Mouse (Mus musculus) stomach, embryonic 14.5 days (tissue): ENCODE measurements around the gene Dnhd1. TPM values are rescaled to one million over a fixed set of nuclear protein-coding genes. Genes with fewer than 3 reads are reported as not detected.

Experiments used
- ATAC-seq: fragments of 200-750 bp; cut with Nextera tagmentation; 2 replicates; pipeline ENCODE4 v1.8.0; 2017; ENCODE audit warnings: low read depth, moderate TSS enrichment; ENCODE audit not compliant: insufficient number of reproducible peaks, insufficient read depth, low FRiP score
- H3K27ac ChIP-seq: fragments of 300-500 bp; sonication (generic); 2 replicates; pipeline ENCODE4 v1.5.1; 2014; ENCODE audit warnings: mild to moderate bottlenecking, low read length, moderate library complexity, mixed read lengths
- H3K27me3 ChIP-seq: fragments of 300-500 bp; sonication (generic); 2 replicates; pipeline ENCODE4 v1.6.1; 2014; ENCODE audit warnings: low read length, control low read depth, mixed read lengths; ENCODE audit not compliant: control insufficient read depth, insufficient read depth
- H3K36me3 ChIP-seq: fragments of 300-500 bp; sonication (generic); 2 replicates; pipeline ENCODE4 v1.6.1; 2014; ENCODE audit warnings: mild to moderate bottlenecking, control low read depth, low read length, moderate library complexity, mixed read lengths; ENCODE audit not compliant: control insufficient read depth, insufficient read depth
- H3K4me1 ChIP-seq: fragments of 300-500 bp; sonication (generic); 2 replicates; pipeline ENCODE4 v1.6.1; 2014; ENCODE audit warnings: low read length, control low read depth, mixed read lengths; ENCODE audit not compliant: control insufficient read depth, insufficient read depth
- H3K4me2 ChIP-seq: fragments of 300-500 bp; sonication (generic); replicated peaks from 2 replicates; pipeline ENCODE4 v1.6.1; 2014; ENCODE audit warnings: low read depth, low read length, control low read depth
- H3K4me3 ChIP-seq: fragments of 300-500 bp; sonication (generic); 2 replicates; pipeline ENCODE4 v1.5.1; 2014; ENCODE audit warnings: low read depth, low read length, control low read depth
- H3K9ac ChIP-seq: fragments of 300-500 bp; sonication (generic); replicated peaks from 2 replicates; pipeline ENCODE4 v1.6.1; 2014; ENCODE audit warnings: low read depth, mild to moderate bottlenecking, control low read depth, low read length, moderate library complexity, mixed read lengths
- H3K9me3 ChIP-seq: fragments of 300-500 bp; sonication (generic); 2 replicates; pipeline ENCODE4 v1.6.1; 2016; ENCODE audit warnings: low read depth, low read length, control low read depth; ENCODE audit not compliant: control insufficient read depth
- WGBS: fragments of 180-500 bp; shearing (Covaris S2); extraction: QIAGEN DNeasy Blood & Tissue Kit; methylation state at CpG from one replicate; pipeline ENCODE4 v1.1.7; 2014; 5-methylcytosine and 5-hydroxymethylcytosine counted together
- polyA plus RNA-seq: library from polyadenylated mRNA; unstranded; fragments of >200 nt; fragmentation: Nextera tagmentation; extraction: Ambion mirVana; gene quantifications from 2 replicates; pipeline ENCODE4 v1.2.1, GENCODE M21; 2014

Dnhd1 gene
- polyA plus RNA-seq, 1 experiment from 2014 or later: 2.0 TPM

- no peak overlapping the region for H3K4me3 ChIP-seq
- ATAC-seq: peak; percentile 71
- no peak overlapping the region for H3K27ac ChIP-seq
- WGBS: 8% methylated on average over 13 of the region's 13 CpGs
- no peaks in the 10 kb centered on the region for H3K36me3 ChIP-seq
- no peaks in the 10 kb centered on the region for H3K9me3 ChIP-seq
- H3K9ac ChIP-seq: no peak overlapping the region
- no peaks in the 10 kb centered on the region for H3K4me1 ChIP-seq
- H3K27me3 ChIP-seq: no peaks in the 10 kb centered on the region
- H3K4me2 ChIP-seq: 0 out of 2 replicates have a peak overlapping the region, but pooled peaks have one; percentile 5
Observed at GRCm38 (mm10) chr7:105685541-105686197, 35.0 kb downstream of the Dnhd1 start.

- WGBS: 81% methylated on average over 1 of the region's 1 CpGs
- ATAC-seq: no peak
- H3K27me3 ChIP-seq: no peaks in the 10 kb centered on the region
- H3K4me1 ChIP-seq: no peaks in the 10 kb centered on the region
- no peak overlapping the region for H3K4me3 ChIP-seq
- no peak overlapping the region for H3K9ac ChIP-seq
- no peaks in the 10 kb centered on the region for H3K9me3 ChIP-seq
- H3K4me2 ChIP-seq: no peak overlapping the region
- no peak overlapping the region for H3K27ac ChIP-seq
- no peaks in the 10 kb centered on the region for H3K36me3 ChIP-seq
Observed at GRCm38 (mm10) chr7:105690875-105691274, 40.2 kb downstream of the Dnhd1 start.

GRCm38 (mm10) chr7:105703184-105703583 is 52.6 kb downstream of the Dnhd1 start:
- Histone ChIP-seq H3K4me3 (no peak overlapping the region), H3K36me3 (no peaks in the 10 kb centered on the region), H3K27ac (no peak overlapping the region), H3K27me3 (no peaks in the 10 kb centered on the region), H3K9ac (no peak overlapping the region), H3K9me3 (no peaks in the 10 kb centered on the region), H3K4me1 (no peaks in the 10 kb centered on the region), H3K4me2 (no peak overlapping the region)
- no peak for ATAC-seq
- WGBS: 84% methylated on average over 16 of the region's 16 CpGs

GRCm38 (mm10) chr7:105703816-105704215 is 53.2 kb downstream of the Dnhd1 start:
- WGBS: 87% methylated on average over 4 of the region's 4 CpGs
- ATAC-seq: no peak

DNA sequence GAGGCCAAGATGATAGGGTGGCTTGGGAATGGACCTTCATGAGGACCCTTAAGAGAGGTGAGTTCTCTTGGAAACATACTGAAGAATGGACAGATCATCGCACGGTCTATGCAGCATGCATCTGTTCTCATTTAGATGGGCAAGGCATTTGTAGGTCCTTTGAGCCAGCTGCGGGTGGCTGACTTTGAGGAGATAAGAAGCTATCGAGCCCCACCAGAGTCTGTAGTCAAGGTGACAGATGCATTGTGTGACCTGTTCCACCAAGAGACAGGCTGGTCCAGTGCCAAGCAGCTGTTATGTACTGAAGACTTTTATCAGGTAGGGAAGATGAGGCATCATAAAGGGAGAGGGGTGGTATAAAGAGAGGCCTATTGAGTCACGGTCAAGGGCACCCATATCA is 58.1 kb downstream of the Dnhd1 start:
- WGBS: 88% methylated on average over 5 of the region's 5 CpGs
- no peak for ATAC-seq
- Histone ChIP-seq H3K4me2 (no peak overlapping the region), H3K36me3 (no peaks in the 10 kb centered on the region), H3K4me3 (no peak overlapping the region), H3K9ac (no peak overlapping the region), H3K4me1 (no peaks in the 10 kb centered on the region), H3K27ac (no peak overlapping the region), H3K27me3 (no peaks in the 10 kb centered on the region), H3K9me3 (no peaks in the 10 kb centered on the region)

More at GRCm38 (mm10) chr7:105703816-105704215, 53.2 kb downstream of the Dnhd1 start:
- no peak overlapping the region for H3K4me3 ChIP-seq
- H3K9me3 ChIP-seq: no peaks in the 10 kb centered on the region
- H3K27ac ChIP-seq: no peak overlapping the region
- no peak overlapping the region for H3K9ac ChIP-seq
- no peaks in the 10 kb centered on the region for H3K36me3 ChIP-seq
- no peaks in the 10 kb centered on the region for H3K4me1 ChIP-seq
- no peak overlapping the region for H3K4me2 ChIP-seq
- H3K27me3 ChIP-seq: no peaks in the 10 kb centered on the region

DNA sequence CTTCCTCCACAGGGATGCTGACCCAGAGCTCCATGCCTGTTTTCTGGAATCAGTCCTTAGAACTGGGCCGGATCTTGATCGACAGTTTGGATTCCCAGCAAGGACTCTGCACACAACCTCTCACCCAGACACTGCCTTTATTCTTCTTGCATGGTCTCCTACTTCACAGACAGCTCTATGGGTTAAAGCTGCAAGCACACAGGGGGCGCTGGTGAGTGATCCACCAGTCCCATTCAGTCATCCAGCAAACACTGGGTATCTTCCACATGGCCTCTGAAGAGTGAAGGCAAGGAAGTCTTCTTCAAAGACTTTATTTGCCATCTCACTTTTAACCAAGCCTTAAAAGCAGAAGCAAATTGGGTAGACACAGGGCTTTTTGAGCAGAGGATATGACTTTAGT is 64.7 kb downstream of the Dnhd1 start:
- H3K36me3 ChIP-seq: no peaks in the 10 kb centered on the region
- 57% methylated on average over 3 of the region's 3 CpGs for WGBS
- H3K4me1 ChIP-seq: no peaks in the 10 kb centered on the region
- no peak overlapping the region for H3K9ac ChIP-seq
- H3K4me3 ChIP-seq: no peak overlapping the region
- no peaks in the 10 kb centered on the region for H3K9me3 ChIP-seq
- no peak overlapping the region for H3K27ac ChIP-seq
- no peaks in the 10 kb centered on the region for H3K27me3 ChIP-seq
- H3K4me2 ChIP-seq: no peak overlapping the region
- no peak for ATAC-seq

DNA sequence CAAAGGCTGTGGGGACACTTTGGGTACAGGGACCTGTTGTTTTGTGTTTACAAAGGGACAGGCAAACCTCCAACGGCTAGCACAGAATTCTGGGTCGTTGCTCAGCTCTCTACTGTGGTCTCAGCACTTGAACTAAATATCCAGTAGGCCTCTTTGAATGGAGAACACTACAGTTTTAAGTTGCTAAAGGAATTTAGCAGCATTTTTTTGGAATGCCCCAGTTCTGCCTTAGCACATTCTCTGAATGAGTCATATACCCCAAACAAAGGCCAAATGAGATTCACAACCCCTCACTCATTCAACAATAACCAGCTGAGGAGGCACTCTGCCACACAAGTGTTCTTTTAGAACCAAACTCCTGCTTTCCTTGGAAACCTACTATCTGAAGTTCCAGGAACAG is 71.3 kb downstream of the Dnhd1 start:
- 61% methylated on average over 2 of the region's 2 CpGs for WGBS

GRCm38 (mm10) chr7:105726144-105726979 is 75.7 kb downstream of the Dnhd1 start:
- Histone ChIP-seq H3K27me3 (no peaks in the 10 kb centered on the region), H3K4me1 (no peaks in the 10 kb centered on the region), H3K4me2 (no peak overlapping the region), H3K36me3 (no peaks in the 10 kb centered on the region; the same call in none of the 2 replicates), H3K9me3 (no peaks in the 10 kb centered on the region), H3K9ac (no peak overlapping the region), H3K4me3 (no peak overlapping the region), H3K27ac (no peak overlapping the region)
- WGBS: 80% methylated on average over 4 of the region's 4 CpGs
- peak; percentile 81 for ATAC-seq

More for the DNA sequence above, 71.3 kb downstream of the Dnhd1 start:
- no peak overlapping the region for H3K4me3 ChIP-seq
- no peak overlapping the region for H3K9ac ChIP-seq
- H3K9me3 ChIP-seq: no peaks in the 10 kb centered on the region
- H3K4me2 ChIP-seq: no peak overlapping the region
- H3K27me3 ChIP-seq: no peaks in the 10 kb centered on the region
- H3K27ac ChIP-seq: no peak overlapping the region
- H3K4me1 ChIP-seq: no peaks in the 10 kb centered on the region
- H3K36me3 ChIP-seq: no peaks in the 10 kb centered on the region
- ATAC-seq: no peak
